Mouse (Mus musculus) hindbrain, embryonic 10.5 days (tissue): ENCODE results near the gene Bptf. TPM values are rescaled to one million over a fixed set of nuclear protein-coding genes. Genes with fewer than 3 reads are reported as not detected.

ENCODE experiments used
- DNase-seq: peaks from one replicate; pipeline ENCODE4 v3.0.0-alpha.2; 2017; ENCODE audit warnings: low spot score
- H3K27ac ChIP-seq: fragments of 300-500 bp; sonication (generic); 2 replicates; pipeline ENCODE4 v1.5.1; 2016; ENCODE audit warnings: mild to moderate bottlenecking, moderate library complexity
- H3K27me3 ChIP-seq: fragments of 300-500 bp; sonication (generic); 2 replicates; pipeline ENCODE4 v1.6.1; 2016; ENCODE audit warnings: mild to moderate bottlenecking; ENCODE audit not compliant: poor library complexity, insufficient read depth, severe bottlenecking
- H3K36me3 ChIP-seq: fragments of 300-500 bp; sonication (generic); 2 replicates; pipeline ENCODE4 v1.6.1; 2016; ENCODE audit warnings: mild to moderate bottlenecking, moderate library complexity
- H3K4me1 ChIP-seq: fragments of 300-500 bp; sonication (generic); replicated peaks from 2 replicates; pipeline ENCODE4 v1.6.1; 2016; ENCODE audit warnings: mild to moderate bottlenecking
- H3K4me3 ChIP-seq: fragments of 300-500 bp; sonication (generic); 2 replicates; pipeline ENCODE4 v1.5.1; 2016; ENCODE audit warnings: mild to moderate bottlenecking, moderate library complexity
- H3K9me3 ChIP-seq: fragments of 300-500 bp; sonication (generic); 2 replicates; pipeline ENCODE4 v1.6.1; 2016; ENCODE audit warnings: mild to moderate bottlenecking, moderate library complexity
- WGBS: fragments of 180-500 bp; shearing (Covaris S2); methylation state at CpG from one replicate; pipeline ENCODE4 v1.1.7; 2016; 5-methylcytosine and 5-hydroxymethylcytosine counted together
- polyA plus RNA-seq: library from polyadenylated mRNA; unstranded; fragments of >200 nt; fragmentation: Nextera tagmentation; extraction: Ambion mirVana; gene quantifications from 2 replicates; pipeline ENCODE4 v1.2.1, GENCODE M21; 2016

The Bptf gene
- polyA plus RNA-seq, 1 experiment from 2014 or later: 26.8 TPM

- Histone ChIP-seq H3K4me3 (no peak overlapping the region), H3K27me3 (no peaks in the 10 kb centered on the region), H3K4me1 (peaks cover 11% of the 10 kb centered on the region), H3K27ac (no peak overlapping the region), H3K9me3 (no peaks in the 10 kb centered on the region), H3K36me3 (peaks cover 63% of the 10 kb centered on the region)
- WGBS: 93% methylated on average over 2 of the region's 2 CpGs
- DNase-seq: no peak
These were observed 23.0 kb downstream of the Bptf start for GRCm38 (mm10) chr11:107108892-107109291.

GRCm38 (mm10) chr11:107107725-107108078 lies 24.2 kb downstream of the Bptf start:
- no peak overlapping the region for H3K27ac ChIP-seq
- no peaks in the 10 kb centered on the region for H3K9me3 ChIP-seq
- WGBS: 81% methylated on average over 4 of the region's 4 CpGs
- H3K4me1 ChIP-seq: peaks cover 6% of the 10 kb centered on the region; the same call in 1 of the 2 replicates
- DNase-seq: no peak
- H3K4me3 ChIP-seq: no peak overlapping the region
- H3K36me3 ChIP-seq: peaks cover 60% of the 10 kb centered on the region
- no peaks in the 10 kb centered on the region for H3K27me3 ChIP-seq

GRCm38 (mm10) chr11:107106978-107107724 lies 24.8 kb downstream of the Bptf start:
- Histone ChIP-seq H3K9me3 (no peaks in the 10 kb centered on the region), H3K36me3 (peaks cover 64% of the 10 kb centered on the region), H3K4me3 (no peak overlapping the region), H3K27me3 (no peaks in the 10 kb centered on the region), H3K27ac (no peak overlapping the region), H3K4me1 (peaks cover 7% of the 10 kb centered on the region; the same call in 1 of the 2 replicates)
- DNase-seq: no peak
- 75% methylated on average over 12 of the region's 12 CpGs for WGBS

- no peak overlapping the region for H3K27ac ChIP-seq
- H3K27me3 ChIP-seq: no peaks in the 10 kb centered on the region
- DNase-seq: no peak
- peaks cover 7% of the 10 kb centered on the region; the same call in 1 of the 2 replicates for H3K4me1 ChIP-seq
- WGBS: 90% methylated on average over 8 of the region's 8 CpGs
- no peak overlapping the region for H3K4me3 ChIP-seq
- H3K9me3 ChIP-seq: no peaks in the 10 kb centered on the region
- H3K36me3 ChIP-seq: peaks cover 61% of the 10 kb centered on the region
These were observed 25.5 kb downstream of the Bptf start for GRCm38 (mm10) chr11:107106461-107106860.

GRCm38 (mm10) chr11:107105227-107105626 lies 26.7 kb downstream of the Bptf start:
- Histone ChIP-seq H3K4me3 (no peak overlapping the region), H3K27me3 (no peaks in the 10 kb centered on the region), H3K4me1 (peaks cover 7% of the 10 kb centered on the region; the same call in 1 of the 2 replicates), H3K9me3 (no peaks in the 10 kb centered on the region), H3K27ac (no peak overlapping the region), H3K36me3 (peaks cover 48% of the 10 kb centered on the region)
- 56% methylated on average over 5 of the region's 5 CpGs for WGBS
- peak; percentile 64 for DNase-seq

GRCm38 (mm10) chr11:107103736-107104135 lies 28.2 kb downstream of the Bptf start:
- Histone ChIP-seq H3K27ac (no peak overlapping the region), H3K9me3 (no peaks in the 10 kb centered on the region), H3K4me1 (peaks cover 7% of the 10 kb centered on the region; the same call in 1 of the 2 replicates), H3K4me3 (no peak overlapping the region), H3K27me3 (no peaks in the 10 kb centered on the region), H3K36me3 (peaks cover 49% of the 10 kb centered on the region)
- WGBS: 97% methylated on average over 2 of the region's 2 CpGs
- DNase-seq: no peak

GRCm38 (mm10) chr11:107103224-107103589 lies 28.7 kb downstream of the Bptf start:
- no peak overlapping the region for H3K4me3 ChIP-seq
- peaks cover 7% of the 10 kb centered on the region; the same call in 1 of the 2 replicates for H3K4me1 ChIP-seq
- H3K27ac ChIP-seq: no peak overlapping the region
- H3K36me3 ChIP-seq: peaks cover 49% of the 10 kb centered on the region
- DNase-seq: no peak
- H3K9me3 ChIP-seq: no peaks in the 10 kb centered on the region
- no peaks in the 10 kb centered on the region for H3K27me3 ChIP-seq
- 78% methylated on average over 2 of the region's 2 CpGs for WGBS

GRCm38 (mm10) chr11:107102465-107103223 lies 29.3 kb downstream of the Bptf start:
- H3K27me3 ChIP-seq: no peaks in the 10 kb centered on the region
- no peak overlapping the region for H3K27ac ChIP-seq
- WGBS: 90% methylated on average over 11 of the region's 11 CpGs
- H3K36me3 ChIP-seq: peaks cover 50% of the 10 kb centered on the region
- H3K9me3 ChIP-seq: no peaks in the 10 kb centered on the region
- no peak for DNase-seq
- no peak overlapping the region for H3K4me3 ChIP-seq
- H3K4me1 ChIP-seq: peaks cover 7% of the 10 kb centered on the region; the same call in 1 of the 2 replicates

GRCm38 (mm10) chr11:107096973-107097372 lies 35.0 kb downstream of the Bptf start:
- H3K27ac ChIP-seq: no peak overlapping the region
- no peaks in the 10 kb centered on the region for H3K9me3 ChIP-seq
- no peak for DNase-seq
- 93% methylated on average over 5 of the region's 5 CpGs for WGBS
- H3K4me3 ChIP-seq: no peak overlapping the region
- H3K36me3 ChIP-seq: peaks cover 78% of the 10 kb centered on the region
- H3K27me3 ChIP-seq: no peaks in the 10 kb centered on the region
- H3K4me1 ChIP-seq: no peaks in the 10 kb centered on the region

- Histone ChIP-seq H3K27ac (no peak overlapping the region), H3K4me1 (no peaks in the 10 kb centered on the region), H3K4me3 (no peak overlapping the region), H3K27me3 (no peaks in the 10 kb centered on the region), H3K9me3 (no peaks in the 10 kb centered on the region), H3K36me3 (peaks cover 97% of the 10 kb centered on the region)
- no peak for DNase-seq
- WGBS: 93% methylated on average over 7 of the region's 7 CpGs
These were observed 38.1 kb downstream of the Bptf start for GRCm38 (mm10) chr11:107093871-107094270.

GRCm38 (mm10) chr11:107092637-107093036 lies 39.3 kb downstream of the Bptf start:
- DNase-seq: no peak

GRCm38 (mm10) chr11:107085866-107086265 lies 46.1 kb downstream of the Bptf start:
- DNase-seq: no peak
- Histone ChIP-seq H3K4me3 (no peak overlapping the region), H3K36me3 (peaks cover 93% of the 10 kb centered on the region), H3K4me1 (no peaks in the 10 kb centered on the region), H3K9me3 (no peaks in the 10 kb centered on the region), H3K27me3 (no peaks in the 10 kb centered on the region), H3K27ac (no peak overlapping the region)
- WGBS: 92% methylated on average over 5 of the region's 5 CpGs

More at GRCm38 (mm10) chr11:107092637-107093036, 39.3 kb downstream of the Bptf start:
- no peaks in the 10 kb centered on the region for H3K4me1 ChIP-seq
- peaks cover 94% of the 10 kb centered on the region for H3K36me3 ChIP-seq
- H3K4me3 ChIP-seq: no peak overlapping the region
- 95% methylated on average over 7 of the region's 7 CpGs for WGBS
- H3K27ac ChIP-seq: no peak overlapping the region
- no peaks in the 10 kb centered on the region for H3K9me3 ChIP-seq
- H3K27me3 ChIP-seq: no peaks in the 10 kb centered on the region

GRCm38 (mm10) chr11:107083480-107083879 lies 48.4 kb downstream of the Bptf start:
- no peak for DNase-seq
- Histone ChIP-seq H3K36me3 (peaks cover 93% of the 10 kb centered on the region), H3K27ac (no peak overlapping the region), H3K4me3 (no peak overlapping the region), H3K4me1 (no peaks in the 10 kb centered on the region), H3K27me3 (no peaks in the 10 kb centered on the region), H3K9me3 (no peaks in the 10 kb centered on the region)
- WGBS: 88% methylated on average over 5 of the region's 5 CpGs
